Mouse (Mus musculus) adrenal gland, postnatal 25 days (tissue): ENCODE data around the gene Fxr1. TPM values are rescaled to one million over a fixed set of nuclear protein-coding genes. Genes with fewer than 3 reads are reported as not detected.
"Not testable (repeated sequence)": the region's sequence is repeated elsewhere in the genome, so short reads cannot be mapped to it uniquely, and the experiment has no call there.

Experiments
- DNase-seq: peaks from one replicate; pipeline ENCODE4 v3.0.0; 2021; ENCODE audit warnings: mixed read lengths
- long read RNA-seq: library from polyadenylated mRNA; stranded (forward); transcript quantifications from one replicate; pipeline ENCODE4 v2.0.0, GENCODE M21; 2021
- total RNA-seq: library from RNA; stranded (reverse); gene quantifications from 2 replicates; pipeline ENCODE4 v1.2.3, GENCODE M21; 2021

Gene Fxr1
- 119 and 131 TPM in 2 replicates for total RNA-seq
- long read RNA-seq, transcript Fxr1-208 (16 exons, 3,014 nt), result major isoform, 11 of 27 reads
- long read RNA-seq, partial matches to known transcripts, result 13 of 27 reads
- long read RNA-seq, other reads (novel, unspliced or antisense), result 2 of 27 reads

GRCm38 (mm10) chr3:34019540-34020381 is at the start of gene Fxr1:
Fxr1 (plus strand) TSS chr3:34019943.
- DNase-seq, result peak; percentile 92

- no peak for DNase-seq
Observed at GRCm38 (mm10) chr3:33979395-33979794, 40.3 kb upstream of the Fxr1 start.

- no peak for DNase-seq
Observed at GRCm38 (mm10) chr3:33982746-33983145, 37.0 kb upstream of the Fxr1 start.

GRCm38 (mm10) chr3:33989302-33989701 is 30.4 kb upstream of the Fxr1 start:
- no peak for DNase-seq

- DNase-seq, result no peak
Observed at GRCm38 (mm10) chr3:33990451-33990850, 29.3 kb upstream of the Fxr1 start.

GRCm38 (mm10) chr3:33990921-33991320 is 28.8 kb upstream of the Fxr1 start:
- DNase-seq, result no peak

- DNase-seq, result no peak
Observed at GRCm38 (mm10) chr3:33993421-33994126, 26.2 kb upstream of the Fxr1 start.

- DNase-seq, result no peak
Observed at GRCm38 (mm10) chr3:33994127-33994488, 25.6 kb upstream of the Fxr1 start.

- DNase-seq, result not testable (repeated sequence)
Observed at GRCm38 (mm10) chr3:34001691-34002090, 18.1 kb upstream of the Fxr1 start.

GRCm38 (mm10) chr3:34003860-34004259 is 15.9 kb upstream of the Fxr1 start:
- no peak for DNase-seq

- no peak for DNase-seq
Observed at GRCm38 (mm10) chr3:34006301-34006700, 13.4 kb upstream of the Fxr1 start.

- no peak for DNase-seq
Observed at GRCm38 (mm10) chr3:34006824-34007223, 12.9 kb upstream of the Fxr1 start.

GRCm38 (mm10) chr3:34007611-34008010 is 12.1 kb upstream of the Fxr1 start:
- DNase-seq, result no peak

- DNase-seq, result peak; percentile 15
Observed at GRCm38 (mm10) chr3:34008191-34008590, 11.6 kb upstream of the Fxr1 start.

GRCm38 (mm10) chr3:34020382-34021258 is 877 bp downstream of the Fxr1 start:
- DNase-seq, result no peak

GRCm38 (mm10) chr3:34021259-34021828 is 1.6 kb downstream of the Fxr1 start:
- no peak for DNase-seq

- no peak for DNase-seq
Observed at GRCm38 (mm10) chr3:34028935-34029334, 9.2 kb downstream of the Fxr1 start.

GRCm38 (mm10) chr3:34030601-34031000 is 10.9 kb downstream of the Fxr1 start:
- no peak for DNase-seq

GRCm38 (mm10) chr3:34033720-34034364 is 14.1 kb downstream of the Fxr1 start:
- DNase-seq, result no peak

- no peak for DNase-seq
Observed at GRCm38 (mm10) chr3:34034803-34035202, 15.1 kb downstream of the Fxr1 start.

GRCm38 (mm10) chr3:34035706-34036105 is 16.0 kb downstream of the Fxr1 start:
- DNase-seq, result no peak
